Mouse (Mus musculus): ENCODE data around the gene Slc4a4. TPM values are rescaled to one million over a fixed set of nuclear protein-coding genes. Genes with fewer than 3 reads are reported as not detected.

Slc4a4 gene
- polyA plus RNA-seq, 2 experiments: 0.50 to 0.57 TPM

GRCm38 (mm10) chr5:88912629-88913028 lies 26.0 kb downstream of the Slc4a4 start:
- no peak for DNase-seq (ENCODE audit: low read depth in 3 of 3, low spot score in 3 of 3)
- no peaks in the 10 kb centered on the region for H3K27me3 ChIP-seq (ENCODE audit: control insufficient read depth, insufficient read depth, low read length)
- WGBS (ENCODE audit: insufficient replicate concordance): 73% methylated on average over 2 of the region's 2 CpGs
- no peaks in the 10 kb centered on the region for H3K9me3 ChIP-seq (ENCODE audit: control insufficient read depth, low read length)
- no peak overlapping the region for H3K9ac ChIP-seq (replicated peaks)
- no peak for TF ChIP-seq EP300 (IDR thresholded peaks at IDR 0.05; ENCODE audit: low read depth)
- TF ChIP-seq CTCF (IDR thresholded peaks at IDR 0.05; ENCODE audit: low read depth): no peak
- no peak overlapping the region for H3K4me3 ChIP-seq (ENCODE audit: insufficient read depth in 1 of 2, low read depth in 2 of 2, low read length in 2 of 2)
- H3K36me3 ChIP-seq (replicated peaks; ENCODE audit: control insufficient read depth, insufficient read depth, low read depth): no peaks in the 10 kb centered on the region
- H3K4me2 ChIP-seq (ENCODE audit: low read depth): no peak overlapping the region
- H3K4me1 ChIP-seq (replicated peaks; ENCODE audit: control insufficient read depth in 2 of 2, insufficient read depth in 2 of 2, low read length in 1 of 2): 0 out of 4 replicates have a peak, but pooled peaks cover 0 to 2% of the 10 kb centered on the region in 2 experiments
- H3K27ac ChIP-seq: no peak overlapping the region
- ATAC-seq (ENCODE audit: insufficient read depth): no peak

GRCm38 (mm10) chr5:88915082-88915481 lies 28.5 kb downstream of the Slc4a4 start:
- DNase-seq (ENCODE audit: low read depth in 3 of 3, low spot score in 3 of 3): no peak
- H3K4me3 ChIP-seq (ENCODE audit: insufficient read depth in 1 of 2, low read depth in 2 of 2, low read length in 2 of 2): no peak overlapping the region
- H3K9ac ChIP-seq (replicated peaks): no peak overlapping the region
- no peak for TF ChIP-seq CTCF (IDR thresholded peaks at IDR 0.05; ENCODE audit: low read depth)
- TF ChIP-seq EP300 (IDR thresholded peaks at IDR 0.05; ENCODE audit: low read depth): no peak
- no peak overlapping the region for H3K27ac ChIP-seq
- no peak overlapping the region for H3K4me2 ChIP-seq (ENCODE audit: low read depth)
- 77% methylated on average over 5 of the region's 5 CpGs for WGBS (ENCODE audit: insufficient replicate concordance)
- H3K27me3 ChIP-seq (ENCODE audit: control insufficient read depth, insufficient read depth, low read length): no peaks in the 10 kb centered on the region
- no peaks in the 10 kb centered on the region for H3K36me3 ChIP-seq (replicated peaks; ENCODE audit: control insufficient read depth, insufficient read depth, low read depth)
- ATAC-seq (ENCODE audit: insufficient read depth): no peak
- 0 out of 4 replicates have a peak, but pooled peaks cover 0 to 2% of the 10 kb centered on the region in 2 experiments for H3K4me1 ChIP-seq (replicated peaks; ENCODE audit: control insufficient read depth in 2 of 2, insufficient read depth in 2 of 2, low read length in 1 of 2)
- H3K9me3 ChIP-seq (ENCODE audit: control insufficient read depth, low read length): no peaks in the 10 kb centered on the region

- 0 out of 4 replicates have a peak, but pooled peaks cover 0 to 2% of the 10 kb centered on the region in 2 experiments for H3K4me1 ChIP-seq (replicated peaks; ENCODE audit: control insufficient read depth in 2 of 2, insufficient read depth in 2 of 2, low read length in 1 of 2)
- no peak overlapping the region for H3K27ac ChIP-seq
- TF ChIP-seq EP300 (IDR thresholded peaks at IDR 0.05; ENCODE audit: low read depth): no peak
- no peak for TF ChIP-seq CTCF (IDR thresholded peaks at IDR 0.05; ENCODE audit: low read depth)
- no peaks in the 10 kb centered on the region for H3K27me3 ChIP-seq (ENCODE audit: control insufficient read depth, insufficient read depth, low read length)
- ATAC-seq (ENCODE audit: insufficient read depth) (no peak), DNase-seq (ENCODE audit: low read depth in 3 of 3, low spot score in 3 of 3) (no peak)
- no peak overlapping the region for H3K4me2 ChIP-seq (ENCODE audit: low read depth)
- no peak overlapping the region for H3K4me3 ChIP-seq (ENCODE audit: insufficient read depth in 1 of 2, low read depth in 2 of 2, low read length in 2 of 2)
- no peaks in the 10 kb centered on the region for H3K36me3 ChIP-seq (replicated peaks; ENCODE audit: control insufficient read depth, insufficient read depth, low read depth)
- no peak overlapping the region for H3K9ac ChIP-seq (replicated peaks)
- 54% methylated on average over 9 of the region's 9 CpGs for WGBS (ENCODE audit: insufficient replicate concordance)
- H3K9me3 ChIP-seq (ENCODE audit: control insufficient read depth, low read length): no peaks in the 10 kb centered on the region
Measured at GRCm38 (mm10) chr5:88916501-88916971, 29.9 kb downstream of the Slc4a4 start.

GRCm38 (mm10) chr5:88917221-88917620 lies 30.6 kb downstream of the Slc4a4 start:
- DNase-seq (ENCODE audit: low read depth in 3 of 3, low spot score in 3 of 3) (no peak), ATAC-seq (ENCODE audit: insufficient read depth) (no peak)
- Histone ChIP-seq H3K4me2 (ENCODE audit: low read depth) (no peak overlapping the region), H3K36me3 (replicated peaks; ENCODE audit: control insufficient read depth, insufficient read depth, low read depth) (no peaks in the 10 kb centered on the region), H3K9me3 (ENCODE audit: control insufficient read depth, low read length) (no peaks in the 10 kb centered on the region), H3K4me3 (ENCODE audit: insufficient read depth in 1 of 2, low read depth in 2 of 2, low read length in 2 of 2) (no peak overlapping the region), H3K27ac (no peak overlapping the region), H3K4me1 (replicated peaks; ENCODE audit: control insufficient read depth in 2 of 2, insufficient read depth in 2 of 2, low read length in 1 of 2) (0 out of 4 replicates have a peak, but pooled peaks cover 0 to 2% of the 10 kb centered on the region in 2 experiments), H3K27me3 (ENCODE audit: control insufficient read depth, insufficient read depth, low read length) (no peaks in the 10 kb centered on the region), H3K9ac (replicated peaks) (no peak overlapping the region)
- TF ChIP-seq EP300 (IDR thresholded peaks at IDR 0.05; ENCODE audit: low read depth) (no peak), CTCF (IDR thresholded peaks at IDR 0.05; ENCODE audit: low read depth) (no peak)
- WGBS (ENCODE audit: insufficient replicate concordance): 62% methylated on average over 3 of the region's 3 CpGs

GRCm38 (mm10) chr5:88917630-88918029 lies 31.0 kb downstream of the Slc4a4 start:
- DNase-seq (ENCODE audit: low read depth in 3 of 3, low spot score in 3 of 3) (no peak), ATAC-seq (ENCODE audit: insufficient read depth) (no peak)
- H3K9me3 ChIP-seq (ENCODE audit: control insufficient read depth, low read length): no peaks in the 10 kb centered on the region
- H3K27me3 ChIP-seq (ENCODE audit: control insufficient read depth, insufficient read depth, low read length): no peaks in the 10 kb centered on the region
- H3K36me3 ChIP-seq (replicated peaks; ENCODE audit: control insufficient read depth, insufficient read depth, low read depth): no peaks in the 10 kb centered on the region
- H3K27ac ChIP-seq: no peak overlapping the region
- H3K9ac ChIP-seq (replicated peaks): no peak overlapping the region
- H3K4me3 ChIP-seq (ENCODE audit: insufficient read depth in 1 of 2, low read depth in 2 of 2, low read length in 2 of 2): no peak overlapping the region
- WGBS (ENCODE audit: insufficient replicate concordance): 64% methylated on average over 10 of the region's 10 CpGs
- H3K4me1 ChIP-seq (replicated peaks; ENCODE audit: control insufficient read depth in 2 of 2, insufficient read depth in 2 of 2, low read length in 1 of 2): 0 out of 4 replicates have a peak, but pooled peaks cover 0 to 2% of the 10 kb centered on the region in 2 experiments
- H3K4me2 ChIP-seq (ENCODE audit: low read depth): no peak overlapping the region
- no peak for TF ChIP-seq CTCF (IDR thresholded peaks at IDR 0.05; ENCODE audit: low read depth)
- TF ChIP-seq EP300 (IDR thresholded peaks at IDR 0.05; ENCODE audit: low read depth): no peak
